Mouse (Mus musculus) thymus, adult 2 months (tissue): ENCODE data around the gene Tpd52l2. TPM values are rescaled to one million over a fixed set of nuclear protein-coding genes. Genes with fewer than 3 reads are reported as not detected.
"Not testable (repeated sequence)": the region's sequence is repeated elsewhere in the genome, so short reads cannot be mapped to it uniquely, and the experiment has no call there.

Experiments
- DNase-seq: peaks from one replicate; pipeline ENCODE4 v3.0.0; 2021
- H3K27ac ChIP-seq: fragments of 200-500 bp; 2 replicates; pipeline ENCODE4 v1.5.1; 2012; ENCODE audit warnings: low read length, control low read depth; ENCODE audit not compliant: control insufficient read depth, insufficient read depth
- H3K27me3 ChIP-seq: fragments of 200-500 bp; 2 replicates; pipeline ENCODE4 v1.6.1; 2012; ENCODE audit warnings: mild to moderate bottlenecking, low read length, moderate library complexity, mixed read lengths; ENCODE audit not compliant: control insufficient read depth, insufficient read depth
- H3K36me3 ChIP-seq: fragments of 200-500 bp; 2 replicates; pipeline ENCODE4 v1.6.1; 2012; ENCODE audit warnings: mild to moderate bottlenecking, low read length, moderate library complexity; ENCODE audit not compliant: control insufficient read depth, insufficient read depth
- H3K4me1 ChIP-seq: fragments of 200-500 bp; replicated peaks from 2 replicates; pipeline ENCODE4 v1.6.1; 2012; ENCODE audit warnings: low read length; ENCODE audit not compliant: control insufficient read depth, insufficient read depth
- H3K4me3 ChIP-seq: fragments of 200-500 bp; 2 replicates; pipeline ENCODE4 v1.5.1; 2012; ENCODE audit warnings: mild to moderate bottlenecking, low read length, control low read depth, moderate library complexity; ENCODE audit not compliant: control insufficient read depth, insufficient read depth
- CTCF ChIP-seq: fragments of 200-500 bp; IDR thresholded peaks from 2 replicates; pipeline ENCODE4 v1.5.1; 2012; ENCODE audit warnings: mild to moderate bottlenecking, control low read depth, low read length, moderate library complexity, borderline replicate concordance; ENCODE audit not compliant: control insufficient read depth, poor library complexity, insufficient read depth; ENCODE audit errors: extremely low read depth
- POLR2A ChIP-seq: fragments of 200-500 bp; IDR thresholded peaks from 2 replicates; pipeline ENCODE4 v1.6.1; 2012; ENCODE audit warnings: mild to moderate bottlenecking, low read length, control low read depth, moderate library complexity; ENCODE audit not compliant: control insufficient read depth, poor library complexity, insufficient read depth; ENCODE audit errors: extremely low read depth
- WGBS: fragments of 180-500 bp; shearing (Covaris S2); methylation state at CpG from one replicate; pipeline ENCODE4 v1.1.7; 2018; 5-methylcytosine and 5-hydroxymethylcytosine counted together
- polyA plus RNA-seq: library from polyadenylated mRNA; depleted of rRNA; stranded (reverse); fragments of >200 nt; gene quantifications from 2 replicates; pipeline ENCODE4 v1.2.3, GENCODE M21; 2012

The Tpd52l2 gene
- polyA plus RNA-seq, 1 experiment = 54.7 TPM

DNA sequence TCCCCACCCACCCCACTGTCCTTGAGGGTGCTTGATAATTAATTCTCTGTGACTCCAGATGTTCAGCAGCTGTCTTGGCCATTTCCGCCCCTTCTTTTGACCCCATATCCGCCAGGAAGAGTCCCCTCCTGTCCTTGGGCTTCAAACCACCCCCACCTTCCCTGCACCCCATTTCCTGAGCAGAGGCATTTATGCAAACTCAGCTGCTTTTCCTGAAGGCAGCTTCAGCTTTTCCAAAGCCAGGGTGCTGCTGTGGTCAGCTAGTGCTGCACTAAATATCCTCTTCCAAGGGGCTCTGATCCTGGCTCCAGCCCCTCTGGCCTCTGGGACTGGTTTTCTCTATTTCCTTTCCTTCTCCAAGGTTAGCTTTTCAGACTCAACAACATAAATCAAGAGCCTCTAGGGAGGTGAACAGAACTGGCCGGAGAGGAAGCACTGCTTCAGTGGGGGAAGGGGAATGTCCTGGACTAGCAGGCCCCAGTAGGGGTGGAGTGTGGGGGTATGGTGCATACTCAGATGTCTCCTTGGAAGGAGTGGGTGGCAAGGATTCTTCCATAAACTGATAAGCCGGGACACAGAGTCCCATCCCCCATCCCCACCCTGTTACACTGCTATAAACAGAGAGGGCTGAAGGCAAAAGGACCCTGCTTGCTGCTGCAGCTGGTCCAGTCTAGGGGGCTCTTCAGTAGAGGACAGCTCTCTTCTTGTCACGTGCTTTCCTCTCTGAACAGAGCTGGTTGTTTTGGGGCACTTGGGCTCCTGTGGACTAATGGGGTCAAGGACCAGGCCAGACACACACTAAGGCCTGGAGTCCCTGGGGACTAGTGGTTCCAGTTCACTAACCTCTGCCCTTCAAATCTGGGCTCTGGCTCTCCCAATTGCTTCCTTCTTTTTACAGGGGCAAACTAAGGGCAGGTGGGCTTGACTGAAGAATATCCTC is 9.3 kb upstream of the Tpd52l2 start:
- Histone ChIP-seq H3K4me1 (no peaks in the 10 kb centered on the region; the same call in none of the 2 replicates), H3K27me3 (no peaks in the 10 kb centered on the region), H3K36me3 (no peaks in the 10 kb centered on the region), H3K4me3 (no peak overlapping the region), H3K27ac (no peak overlapping the region)
- 69% methylated on average over 5 of the region's 5 CpGs for WGBS
- TF ChIP-seq CTCF (no peak), POLR2A (no peak)
- DNase-seq = no peak

DNA sequence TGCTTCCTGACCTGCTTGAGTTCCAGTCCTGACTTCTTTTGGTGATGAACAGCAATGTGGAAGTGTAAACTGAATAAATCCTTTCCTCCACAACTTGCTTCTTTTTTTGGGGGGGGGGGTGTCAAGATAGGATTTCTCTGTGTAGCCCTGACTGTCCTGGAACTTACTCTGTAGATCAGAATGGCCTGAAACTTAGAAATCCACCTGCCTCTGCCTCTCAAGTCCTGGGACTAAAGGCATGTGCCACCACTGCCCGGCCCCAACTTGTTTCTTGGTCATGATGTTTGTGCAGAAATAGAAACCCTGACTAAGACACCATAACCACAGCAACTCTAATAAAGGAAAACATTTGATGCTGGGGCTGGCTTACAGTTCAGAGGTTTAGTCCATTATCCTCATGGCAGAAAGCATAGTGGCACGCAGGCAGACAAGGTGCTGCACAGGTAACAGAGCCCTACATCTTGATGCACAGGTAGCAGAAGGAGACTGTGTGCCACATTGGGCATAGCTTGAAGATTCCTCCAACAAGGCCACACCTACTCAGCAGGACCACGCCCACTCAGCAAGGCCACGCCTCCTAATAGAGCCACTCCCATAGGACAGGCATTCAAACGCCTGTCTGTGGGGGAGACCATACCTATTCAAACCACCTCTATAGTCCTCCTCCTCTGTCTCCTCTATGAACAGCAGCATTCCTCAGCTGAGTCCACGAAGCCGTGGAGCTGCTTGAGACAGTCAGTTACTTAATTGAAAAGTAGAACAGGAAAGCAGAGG is 5.3 kb upstream of the Tpd52l2 start:
- H3K36me3 ChIP-seq = no peaks in the 10 kb centered on the region
- 0 out of 2 replicates have a peak, but pooled peaks cover 2% of the 10 kb centered on the region for H3K4me1 ChIP-seq
- H3K4me3 ChIP-seq = no peak overlapping the region
- WGBS = 22% methylated on average over 7 of the region's 7 CpGs
- DNase-seq = peak; percentile 21
- TF ChIP-seq POLR2A (no peak), CTCF (no peak)
- H3K27ac ChIP-seq = no peak overlapping the region
- H3K27me3 ChIP-seq = no peaks in the 10 kb centered on the region

DNA sequence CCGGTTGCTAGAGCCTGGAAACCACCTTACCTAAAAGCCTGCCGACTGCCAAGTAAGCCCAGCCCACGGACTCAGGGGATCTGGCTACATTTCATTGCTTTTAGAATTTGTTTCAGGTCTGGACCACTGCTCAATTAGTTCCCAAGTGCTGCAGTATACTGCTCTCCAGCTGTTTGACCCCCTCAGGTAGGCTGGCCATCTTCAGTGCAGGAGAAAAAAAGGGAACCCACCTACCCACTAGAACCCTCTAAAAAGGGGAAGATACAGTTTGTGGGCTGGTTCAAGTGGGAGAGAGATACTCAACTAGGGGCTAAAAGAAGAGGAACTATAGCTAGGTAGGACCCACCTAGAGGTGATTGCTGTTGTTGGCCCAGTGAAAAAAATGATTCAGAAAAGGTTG is 4.7 kb upstream of the Tpd52l2 start:
- Histone ChIP-seq H3K36me3 (no peaks in the 10 kb centered on the region), H3K4me3 (no peak overlapping the region), H3K27ac (no peak overlapping the region), H3K4me1 (0 out of 2 replicates have a peak, but pooled peaks cover 2% of the 10 kb centered on the region), H3K27me3 (no peaks in the 10 kb centered on the region)
- TF ChIP-seq POLR2A (no peak), CTCF (no peak)
- DNase-seq = no peak
- 2% methylated on average over 3 of the region's 3 CpGs for WGBS

DNA sequence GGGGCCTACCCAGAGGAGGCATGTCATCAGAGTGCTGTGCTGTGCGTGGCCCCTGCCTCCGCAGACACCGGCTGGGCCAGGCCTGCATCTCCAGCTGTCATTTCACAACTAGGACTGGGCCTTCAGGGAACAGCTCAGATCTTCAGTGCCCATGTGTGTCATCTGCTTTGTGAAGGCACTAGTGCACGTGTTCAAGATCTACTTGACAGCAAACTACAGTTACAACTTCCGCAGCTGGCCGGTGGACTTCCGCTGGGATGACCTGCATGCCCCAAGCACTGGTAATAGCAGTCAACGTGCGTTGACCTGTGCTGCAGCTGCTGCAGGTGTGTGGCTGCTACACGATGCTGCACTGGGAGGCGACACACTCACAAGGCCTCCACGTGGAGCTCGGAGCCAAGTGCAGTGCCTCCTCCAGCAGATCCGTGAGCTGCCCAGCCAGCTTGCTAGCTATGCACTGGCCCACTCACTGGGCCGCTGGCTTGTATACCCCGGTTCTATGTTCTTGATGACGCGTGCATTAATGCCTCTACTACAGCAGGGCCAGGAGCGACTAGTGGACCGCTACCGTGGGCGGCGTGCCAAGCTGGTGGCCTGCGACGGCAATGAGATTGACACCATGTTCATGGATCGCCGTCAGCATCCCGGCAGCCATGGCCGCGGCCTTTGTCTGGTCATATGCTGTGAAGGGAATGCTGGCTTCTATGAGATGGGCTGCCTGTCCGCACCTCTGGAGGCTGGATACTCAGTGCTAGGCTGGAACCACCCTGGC is 3.6 kb upstream of the Tpd52l2 start, which contains the start of gene Abhd16b:
Abhd16b (plus strand) TSS at position 51 of the 772 bp plus-strand sequence.
- 97% methylated on average over 31 of the region's 31 CpGs for WGBS
- no peaks in the 10 kb centered on the region for H3K27me3 ChIP-seq
- no peak for DNase-seq
- no peak for TF ChIP-seq CTCF
- TF ChIP-seq POLR2A = no peak
- peaks cover 5% of the 10 kb centered on the region; the same call in 1 of the 2 replicates for H3K4me1 ChIP-seq
- H3K4me3 ChIP-seq = no peak within 1 kb of the TSS
- H3K27ac ChIP-seq = no peak within 1 kb of the TSS
- H3K36me3 ChIP-seq = no peaks in the 10 kb centered on the region

DNA sequence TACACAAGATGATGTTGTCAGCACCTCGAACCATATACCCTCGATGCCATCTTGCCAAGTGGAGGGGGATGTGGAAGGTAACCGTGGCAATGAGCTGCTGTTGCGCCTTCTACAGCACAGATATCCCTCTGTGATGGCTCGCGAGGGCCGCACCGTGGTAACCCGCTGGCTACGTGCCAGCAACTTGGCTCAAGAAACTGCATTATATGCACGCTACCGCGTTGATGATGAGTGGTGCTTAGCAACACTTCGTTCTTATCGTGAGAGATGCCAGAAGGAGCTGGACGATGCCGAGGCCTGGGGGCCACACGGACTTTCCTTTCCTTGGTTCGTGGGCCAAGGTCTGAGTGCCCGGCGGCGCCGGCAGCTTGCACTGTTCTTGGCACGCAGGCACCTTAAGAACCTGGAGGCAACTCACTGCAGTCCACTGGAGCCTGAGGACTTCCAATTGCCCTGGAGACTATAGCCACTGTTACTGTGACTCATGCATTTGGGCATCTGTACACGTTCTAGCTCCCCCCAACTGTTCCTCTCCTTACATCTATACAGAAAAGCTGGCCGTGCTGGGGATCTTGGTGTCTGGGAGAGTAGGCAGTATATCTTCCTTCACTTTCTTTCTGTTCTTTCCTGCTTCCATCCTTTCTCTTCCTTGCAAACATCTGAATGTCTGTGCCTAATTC is 2.5 kb upstream of the Tpd52l2 start:
- WGBS = 91% methylated on average over 26 of the region's 26 CpGs
- no peaks in the 10 kb centered on the region for H3K27me3 ChIP-seq
- no peak for DNase-seq
- H3K27ac ChIP-seq = no peak overlapping the region
- no peak for TF ChIP-seq CTCF
- TF ChIP-seq POLR2A = no peak
- H3K36me3 ChIP-seq = no peaks in the 10 kb centered on the region
- peaks cover 5% of the 10 kb centered on the region; the same call in 1 of the 2 replicates for H3K4me1 ChIP-seq
- H3K4me3 ChIP-seq = no peak overlapping the region

DNA sequence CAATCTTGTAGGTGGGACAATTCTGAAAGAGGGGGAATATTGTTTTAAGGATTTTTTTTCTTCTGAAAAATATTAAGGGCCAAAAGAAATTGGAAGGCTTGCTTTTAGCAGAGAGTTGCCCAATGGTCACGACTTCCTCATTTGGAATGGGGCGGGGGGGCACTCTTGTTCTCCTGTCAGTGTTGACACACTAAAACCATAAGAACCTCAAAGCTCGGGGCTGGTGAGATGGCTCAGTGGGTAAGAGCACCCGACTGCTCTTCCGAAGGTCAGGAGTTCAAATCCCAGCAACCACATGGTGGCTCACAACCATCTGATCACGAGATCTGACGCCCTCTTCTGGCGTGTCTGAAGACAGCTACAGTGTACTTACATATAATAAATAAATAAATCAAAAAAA is 1.1 kb upstream of the Tpd52l2 start:
- WGBS = 18% methylated on average over 8 of the region's 8 CpGs
- not testable (repeated sequence) for H3K4me3 ChIP-seq, H3K27ac ChIP-seq, DNase-seq, H3K4me1 ChIP-seq, H3K27me3 ChIP-seq, H3K36me3 ChIP-seq
